Mouse (Mus musculus) neural tube, postnatal 0 days (tissue): ENCODE measurements around the gene Rab26. TPM values are rescaled to one million over a fixed set of nuclear protein-coding genes. Genes with fewer than 3 reads are reported as not detected.

ENCODE experiments used
- polyA plus RNA-seq: library from polyadenylated mRNA; unstranded; fragments of >200 nt; fragmentation: Nextera tagmentation; extraction: Ambion mirVana; gene quantifications from 2 replicates; pipeline ENCODE4 v1.2.1, GENCODE M21; 2015

Rab26 gene
- polyA plus RNA-seq = 12.8 and 13.8 TPM in 2 replicates

GRCm38 (mm10) chr17:24534160-24534718 is at the start of gene Rab26:
Rab26 (minus strand) TSS chr17:24534210.

GRCm38 (mm10) chr17:24549618-24550415 is 15.8 kb upstream of the Rab26 start, which contains the start of gene Pkd1:
Pkd1 (plus strand) TSS chr17:24549834.

DNA sequence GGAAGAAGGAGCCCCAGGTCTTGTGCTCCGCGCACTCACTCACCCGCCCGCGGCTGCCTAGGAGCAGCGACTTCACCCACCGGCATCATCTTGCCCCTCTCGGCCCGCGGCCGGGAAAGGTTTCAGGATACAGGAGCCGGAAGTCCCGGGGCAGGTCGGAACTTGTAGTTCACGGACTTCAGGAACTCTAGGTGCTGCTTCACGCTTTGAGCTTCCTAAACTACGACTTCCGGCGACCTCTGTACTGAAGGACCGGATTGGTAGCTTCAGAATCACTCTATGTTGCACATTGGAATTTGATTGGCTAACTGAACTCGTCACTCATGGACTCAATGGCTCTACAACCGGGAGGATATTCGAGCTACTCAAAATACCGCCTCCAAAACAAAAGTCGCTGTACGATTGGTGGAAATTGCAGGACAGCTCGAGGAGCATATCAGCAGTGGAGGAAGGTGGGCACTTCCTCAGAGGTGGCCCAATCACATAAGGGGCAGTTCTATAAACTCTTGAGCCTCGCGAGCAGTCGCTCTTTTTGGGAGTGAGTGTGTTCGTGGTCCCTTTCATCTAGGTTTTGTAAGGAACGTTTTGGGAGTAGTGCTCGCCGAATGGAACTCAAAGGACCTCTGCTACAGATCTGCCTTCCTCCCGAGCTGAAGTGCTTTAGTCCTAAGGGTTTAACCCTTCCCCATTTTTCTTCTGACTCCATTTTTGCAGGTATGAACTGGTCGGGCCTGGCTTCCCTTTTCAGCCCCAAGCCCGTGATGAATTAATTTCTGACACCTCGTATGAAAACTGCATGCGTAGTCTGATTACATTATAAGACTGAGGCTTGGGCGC is 6.1 kb downstream of the Rab26 start, which contains the start of gene Traf7:
Gene Traf7 (minus strand): TSS at position 216 of the 837 bp plus-strand sequence.

DNA sequence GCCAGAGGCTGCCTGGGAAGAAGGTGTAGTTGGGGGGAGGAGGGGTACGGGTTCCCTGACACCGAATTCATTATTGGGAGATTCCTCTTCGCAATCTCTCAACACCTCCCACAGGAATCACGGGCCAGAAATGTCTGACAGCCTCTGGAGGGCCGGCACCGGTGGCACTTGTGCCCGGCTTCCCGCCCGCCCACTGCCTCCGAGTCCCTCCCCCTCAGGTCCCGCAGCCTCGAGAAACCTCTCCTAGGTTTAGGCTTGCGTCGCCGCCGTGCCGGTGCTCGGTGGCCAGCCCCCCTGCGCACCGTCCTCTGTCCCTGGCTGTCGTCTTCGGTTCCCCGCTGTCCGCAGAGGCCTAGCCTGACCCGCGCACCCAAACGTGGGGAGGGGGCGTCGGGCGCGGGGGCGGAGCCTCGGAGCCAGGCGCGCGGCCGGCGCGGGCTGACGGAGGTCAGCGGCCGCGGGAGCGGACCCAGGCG is 45.8 kb downstream of the Rab26 start, which contains the start of gene Caskin1:
Gene Caskin1 (plus strand): TSS at position 416 of the 476 bp plus-strand sequence.

DNA sequence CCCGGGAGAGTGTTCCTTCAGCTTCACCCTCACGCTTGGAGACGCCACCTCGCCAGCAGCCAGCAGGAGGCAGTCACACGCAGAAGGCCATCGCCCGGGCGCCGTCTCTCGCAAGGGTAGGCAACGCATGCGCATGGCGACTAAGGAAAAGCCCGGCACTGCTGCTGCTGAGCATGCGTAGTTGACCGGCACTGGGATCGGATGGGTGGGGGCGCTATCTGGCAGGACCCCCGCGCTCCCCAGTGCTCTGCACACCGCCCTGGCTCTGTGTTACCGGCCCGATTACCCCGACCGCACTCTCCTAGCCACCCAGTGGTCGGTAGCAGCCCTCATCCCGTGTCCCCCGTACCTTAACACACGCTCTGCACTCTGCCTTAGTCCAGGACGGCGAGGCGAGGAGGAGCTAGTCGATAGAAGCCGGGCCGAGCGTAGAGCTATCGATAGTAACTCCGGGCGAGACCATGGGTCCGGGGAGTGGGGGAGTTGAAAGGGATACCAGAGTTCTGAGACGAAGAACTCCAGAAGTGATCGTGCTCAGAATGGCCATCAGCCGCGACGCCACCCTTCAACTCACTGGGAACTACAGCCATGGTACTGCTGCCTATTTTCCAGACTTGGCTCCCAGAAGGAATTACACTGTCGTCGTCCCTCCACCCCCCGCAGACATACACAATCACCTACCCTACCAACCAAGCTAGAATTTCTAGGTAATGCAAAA is 55.2 kb downstream of the Rab26 start, which contains the start of gene Mlst8:
Gene Mlst8 (minus strand): TSS at position 416 of the 718 bp plus-strand sequence.

Other genes with a start within 250 kb of the Rab26 start
- gene Abca17, start 183.1 kb downstream of the Rab26 start, polyA plus RNA-seq = 1.4 and 1.8 TPM in 2 replicates
- gene Abca3, start 182.3 kb downstream of the Rab26 start, polyA plus RNA-seq = 28.5 and 29.8 TPM in 2 replicates
- gene Rnps1, start 119.6 kb downstream of the Rab26 start, polyA plus RNA-seq = 224 and 246 TPM in 2 replicates
- gene Eci1, start 107.6 kb downstream of the Rab26 start, polyA plus RNA-seq = 67.5 and 76.3 TPM in 2 replicates
- 2.2 and 2.7 TPM in 2 replicates for gene Dnase1l2, start 91.1 kb downstream of the Rab26 start, polyA plus RNA-seq
- gene E4f1, start 63.9 kb downstream of the Rab26 start, polyA plus RNA-seq = 33.1 and 43.4 TPM in 2 replicates
- 108 and 113 TPM in 2 replicates for gene Pgp, start 63.8 kb downstream of the Rab26 start, polyA plus RNA-seq
- 2.1 and 3.0 TPM in 2 replicates for gene Bricd5, start 60.3 kb downstream of the Rab26 start, polyA plus RNA-seq
- 24.4 and 25.9 TPM in 2 replicates for gene Mlst8, start 55.1 kb downstream of the Rab26 start, polyA plus RNA-seq
- gene Caskin1, start 45.6 kb downstream of the Rab26 start, polyA plus RNA-seq = 62.8 and 68.5 TPM in 2 replicates
- 50.6 and 60.2 TPM in 2 replicates for gene Traf7, start 6.3 kb downstream of the Rab26 start, polyA plus RNA-seq
- 23.6 and 24.9 TPM in 2 replicates for gene Pkd1, start 15.6 kb upstream of the Rab26 start, polyA plus RNA-seq
- 45.5 and 59.7 TPM in 2 replicates for gene Tsc2, start 98.4 kb upstream of the Rab26 start, polyA plus RNA-seq
- 6.5 and 6.9 TPM in 2 replicates for gene Nthl1, start 98.5 kb upstream of the Rab26 start, polyA plus RNA-seq
- 82.2 and 84.4 TPM in 2 replicates for gene Slc9a3r2, start 116.1 kb upstream of the Rab26 start, polyA plus RNA-seq
- 0.93 and 1.2 TPM in 2 replicates for gene Npw, start 124.2 kb upstream of the Rab26 start, polyA plus RNA-seq
- gene Zfp598, start 135.5 kb upstream of the Rab26 start, polyA plus RNA-seq = 13.9 and 18.2 TPM in 2 replicates
- gene Syngr3, start 155.7 kb upstream of the Rab26 start, polyA plus RNA-seq = 269 and 290 TPM in 2 replicates
- 38.1 and 38.9 TPM in 2 replicates for gene Gfer, start 161.9 kb upstream of the Rab26 start, polyA plus RNA-seq
- gene Noxo1, start 162.0 kb upstream of the Rab26 start, polyA plus RNA-seq = 1.7 and 2.3 TPM in 2 replicates
- 43.3 and 47.7 TPM in 2 replicates for gene Tbl3, start 173.4 kb upstream of the Rab26 start, polyA plus RNA-seq
- gene Rnf151, start 183.9 kb upstream of the Rab26 start, polyA plus RNA-seq = not detected in 2 replicates
- 836 and 837 TPM in 2 replicates for gene Rps2, start 183.9 kb upstream of the Rab26 start, polyA plus RNA-seq
- gene Ndufb10, start 190.3 kb upstream of the Rab26 start, polyA plus RNA-seq = 375 and 378 TPM in 2 replicates
- gene Rpl3l, start 193.6 kb upstream of the Rab26 start, polyA plus RNA-seq = 0.27 and 0.40 TPM in 2 replicates
- gene Msrb1, start 202.4 kb upstream of the Rab26 start, polyA plus RNA-seq = 24.4 and 29.7 TPM in 2 replicates
- gene Hs3st6, start 218.8 kb upstream of the Rab26 start, polyA plus RNA-seq = 0.20 and 0.57 TPM in 2 replicates